Comparison of ENCODE assay signal across 10 mouse cellular contexts in the genomic region with DNA sequence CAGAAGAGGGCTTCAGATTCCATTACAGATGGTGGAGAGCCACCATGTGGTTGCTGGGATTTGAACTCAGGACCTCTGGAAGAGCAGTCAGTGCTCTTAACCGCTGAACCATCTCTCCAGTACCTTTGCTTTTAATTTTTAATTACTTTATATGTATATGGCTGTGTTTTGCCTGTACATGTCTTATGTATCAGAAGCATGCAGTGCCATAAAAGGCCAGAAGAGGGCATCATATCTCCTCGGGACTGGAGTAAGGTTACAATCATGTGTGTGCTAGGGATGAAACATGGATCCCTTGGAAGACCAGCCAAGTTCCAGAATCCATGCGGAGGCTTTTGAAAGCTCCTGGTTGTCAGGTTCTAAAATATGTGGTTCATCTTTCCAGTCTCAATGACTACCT. TPM values are rescaled to one million over a fixed set of nuclear protein-coding genes. Genes with fewer than 3 reads are reported as not detected.
DNase-seq lines count a peak whose midpoint lies in the region; ATAC-seq lines count a peak whose summit lies in the region.
"Had no signal": no experiment of that assay in that cellular context is flagged by ENCODE, and none has a peak within 500 bp of the region (broad histone marks: within the 10 kb centered on the region; RNA-seq: fewer than 3 reads in every experiment).

No protein-coding gene starts in this region.

- 49% methylated on average over 3 of the region's 3 CpGs for WGBS in heart, embryonic 12.5 days

- ATAC-seq in heart, embryonic 12.5 days (ENCODE audit: insufficient number of reproducible peaks, low FRiP score): no peak

- no peaks in the 10 kb centered on the region for H3K36me3 ChIP-seq in heart, embryonic 12.5 days
- H3K36me3 ChIP-seq: embryonic facial prominence, embryonic 15.5 days; limb, embryonic 15.5 days had no signal

- no peak overlapping the region for H3K9ac ChIP-seq in heart, embryonic 12.5 days
- H3K9ac ChIP-seq: embryonic facial prominence, embryonic 15.5 days; limb, embryonic 15.5 days had no signal

- no peaks in the 10 kb centered on the region for H3K9me3 ChIP-seq in heart, embryonic 12.5 days (replicated peaks)
- H3K9me3 ChIP-seq: embryonic facial prominence, embryonic 15.5 days; limb, embryonic 15.5 days had no signal

- H3K4me2 ChIP-seq in heart, embryonic 12.5 days: no peak overlapping the region
- H3K4me2 ChIP-seq: embryonic facial prominence, embryonic 15.5 days; limb, embryonic 15.5 days had no signal

- no peak overlapping the region for H3K4me3 ChIP-seq in heart, embryonic 12.5 days
- H3K4me3 ChIP-seq: embryonic facial prominence, embryonic 15.5 days; limb, embryonic 15.5 days had no signal

- H3K27me3 ChIP-seq in heart, embryonic 12.5 days (replicated peaks): no peaks in the 10 kb centered on the region
- H3K27me3 ChIP-seq: embryonic facial prominence, embryonic 15.5 days; limb, embryonic 15.5 days had no signal

- intact Hi-C loops in heart, postnatal 10 days (cut with DNase I): no loop called here

- peak; percentile 32 to 55 for DNase-seq in heart, postnatal 10 days
- peak; percentile 68 for DNase-seq in urinary bladder, postnatal 14 days (ENCODE audit: low spot score)
- no peak for DNase-seq in urinary bladder, adult 2 months (ENCODE audit: low spot score)
- DNase-seq in cerebellum, adult 8-10 months: peak; percentile 26
- DNase-seq in kidney, postnatal 10 days: peak; percentile 71
- DNase-seq in natural killer cell, adult 2 months (ENCODE audit: low spot score in 2 of 2): peak; percentile 38 to 65
- DNase-seq in ovary, postnatal 10 days (ENCODE audit: low spot score): no peak

- no peaks in the 10 kb centered on the region for H3K4me1 ChIP-seq in heart, embryonic 12.5 days (replicated peaks)
- H3K4me1 ChIP-seq: embryonic facial prominence, embryonic 15.5 days; limb, embryonic 15.5 days had no signal

- H3K27ac ChIP-seq in heart, embryonic 12.5 days (ENCODE audit: poor library complexity, severe bottlenecking): no peak overlapping the region
- H3K27ac ChIP-seq: embryonic facial prominence, embryonic 15.5 days; limb, embryonic 15.5 days had no signal

RNA-seq across cellular contexts. Expression of a gene that starts 35.7 kb away (rescaled TPM):
- 10 to 100 TPM; 28.7 to 29.1 TPM for total RNA-seq in heart, postnatal 10 days (2021)
- polyA plus RNA-seq in heart, embryonic 12.5 days (2016; fragmentation: Nextera tagmentation; extraction: Ambion mirVana): 50.3 and 50.7 TPM in 2 replicates
- 20.7 and 22.4 TPM in 2 replicates for polyA plus RNA-seq in urinary bladder, adult 2 months (2012; rRNA removed)

RNA-seq across cellular contexts. Expression of a gene that starts 40.4 kb away (rescaled TPM):
- 10 to 100 TPM; 11.3 to 13.2 TPM for total RNA-seq in heart, postnatal 10 days (2021)
- polyA plus RNA-seq in heart, embryonic 12.5 days (2016; fragmentation: Nextera tagmentation; extraction: Ambion mirVana): 17.7 and 18.5 TPM in 2 replicates
- polyA plus RNA-seq in urinary bladder, adult 2 months (2012; rRNA removed): 7.9 and 8.5 TPM in 2 replicates

Comparison
In these comparisons a context has a peak if more than half of its experiments do, and no peak if none do; other contexts are left out.
1. DNase-seq: peak in heart, postnatal 10 days (2 of 2), urinary bladder, postnatal 14 days (single experiment), cerebellum, adult 8-10 months (single experiment), kidney, postnatal 10 days (single experiment) and natural killer cell, adult 2 months (2 of 2); none in urinary bladder, adult 2 months (single experiment) and ovary, postnatal 10 days (single experiment).